Mouse (Mus musculus): ENCODE measurements at regions not wholly inside any gene's neighbourhood (a gene's known extent, or its start where the extent isn't known, plus 50 kb on each side); places are given as distances from the start of the nearest gene placed in this dataset.

GRCm38 (mm10) chr9:118253829-118254228, 103.9 kb upstream of the Cmc1 start:
- TF ChIP-seq CTCF (IDR thresholded peaks at IDR 0.05; ENCODE audit: control insufficient read depth, insufficient read depth, low read length) (no peak), POLR2A (IDR thresholded peaks at IDR 0.05; ENCODE audit: borderline replicate concordance, control insufficient read depth, low read depth, low read length) (no peak)

Measured in bone marrow, adult 2 months (tissue).